Mouse (Mus musculus) lung, postnatal 0 days (tissue): Measurements from ENCODE around the gene Kalrn. TPM values are rescaled to one million over a fixed set of nuclear protein-coding genes. Genes with fewer than 3 reads are reported as not detected.

Source experiments
- ATAC-seq: fragments of 200-750 bp; cut with Nextera tagmentation; 2 replicates; pipeline ENCODE4 v1.8.0; 2017; ENCODE audit warnings: moderate library complexity
- DNase-seq: peaks from one replicate; pipeline ENCODE4 v3.0.0-alpha.2; 2016; ENCODE audit warnings: low spot score
- H3K27ac ChIP-seq: fragments of 300-500 bp; sonication (generic); 2 replicates; pipeline ENCODE4 v1.5.1; 2014; ENCODE audit warnings: antibody characterized with exemption, mild to moderate bottlenecking, low read length, mixed read lengths
- H3K27me3 ChIP-seq: fragments of 300-500 bp; sonication (generic); replicated peaks from 2 replicates; pipeline ENCODE4 v1.6.1; 2014; ENCODE audit warnings: low read length, mixed read lengths; ENCODE audit not compliant: insufficient read depth
- H3K36me3 ChIP-seq: fragments of 300-500 bp; sonication (generic); 2 replicates; pipeline ENCODE4 v1.6.1; 2014; ENCODE audit warnings: low read length, mixed read lengths; ENCODE audit not compliant: insufficient read depth
- H3K4me1 ChIP-seq: fragments of 300-500 bp; sonication (generic); 2 replicates; pipeline ENCODE4 v1.6.1; 2014; ENCODE audit warnings: antibody characterized with exemption, low read depth, low read length, mixed read lengths; ENCODE audit not compliant: insufficient read depth
- H3K4me2 ChIP-seq: fragments of 300-500 bp; sonication (generic); replicated peaks from 2 replicates; pipeline ENCODE4 v1.6.1; 2014; ENCODE audit warnings: low read depth, mild to moderate bottlenecking, low read length, moderate library complexity, mixed read lengths
- H3K4me3 ChIP-seq: fragments of 300-500 bp; sonication (generic); 2 replicates; pipeline ENCODE4 v1.5.1; 2014; ENCODE audit warnings: low read depth, low read length
- H3K9ac ChIP-seq: fragments of 300-500 bp; sonication (generic); replicated peaks from 2 replicates; pipeline ENCODE4 v1.6.1; 2014; ENCODE audit warnings: low read depth, mild to moderate bottlenecking
- H3K9me3 ChIP-seq: fragments of 300-500 bp; sonication (generic); 2 replicates; pipeline ENCODE4 v1.6.1; 2016; ENCODE audit warnings: low read length, mixed read lengths
- CTCF ChIP-seq: IDR thresholded peaks from 2 replicates; pipeline ENCODE4 v1.5.1; 2016; ENCODE audit warnings: antibody characterized with exemption, mild to moderate bottlenecking
- EP300 ChIP-seq: IDR thresholded peaks from 2 replicates; pipeline ENCODE4 v1.6.1; 2016; ENCODE audit warnings: antibody characterized with exemption, mild to moderate bottlenecking, control low read depth
- WGBS: fragments of 180-500 bp; shearing (Covaris S2); extraction: QIAGEN DNeasy Blood & Tissue Kit; methylation state at CpG from one replicate; pipeline ENCODE4 v1.1.7; 2014; 5-methylcytosine and 5-hydroxymethylcytosine counted together
- polyA plus RNA-seq: library from polyadenylated mRNA; unstranded; fragments of >200 nt; fragmentation: Nextera tagmentation; extraction: Ambion mirVana; gene quantifications from 2 replicates; pipeline ENCODE4 v1.2.1, GENCODE M21; 2015

Kalrn gene
- polyA plus RNA-seq, 1 experiment from 2014 or later, result 13.6 TPM

DNA sequence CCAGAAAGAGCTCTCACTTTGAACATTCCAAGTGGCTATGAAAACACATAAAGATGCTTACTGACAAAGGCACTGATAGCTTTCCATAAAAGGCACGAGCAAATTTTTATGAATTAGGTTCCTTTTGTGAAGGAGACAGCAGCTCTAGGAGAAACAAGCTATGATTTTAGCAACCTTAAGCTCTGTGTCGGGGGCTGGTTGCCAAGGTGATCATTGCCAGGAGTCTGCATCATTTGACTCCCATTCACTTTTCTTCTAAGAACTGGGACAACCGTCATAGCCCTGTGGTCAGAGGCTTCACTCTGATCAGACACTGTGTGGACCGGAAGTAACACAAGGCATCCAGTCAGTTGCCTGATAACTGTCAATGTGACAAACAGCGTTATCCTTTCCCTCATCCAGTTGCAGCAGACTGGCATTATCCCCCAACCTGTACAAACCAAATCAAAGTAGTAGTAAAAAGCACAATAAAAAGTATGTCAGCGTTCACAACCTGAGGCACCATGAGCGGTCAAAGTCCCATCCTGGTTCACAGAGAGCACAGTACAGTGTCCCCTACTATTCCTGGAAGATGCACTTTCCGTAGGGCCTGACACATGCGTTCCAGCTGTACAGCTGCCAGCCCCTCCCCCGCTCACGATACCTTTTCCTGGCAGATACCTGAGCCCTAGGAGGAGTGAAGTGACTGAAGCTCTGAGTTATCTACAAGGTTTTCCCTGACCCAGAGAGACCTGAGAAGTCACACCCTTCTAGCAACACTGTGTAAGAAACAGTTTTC, 253.1 kb downstream of the Kalrn start:
- Histone ChIP-seq H3K9ac (no peak overlapping the region), H3K27me3 (no peaks in the 10 kb centered on the region), H3K36me3 (no peaks in the 10 kb centered on the region), H3K27ac (no peak overlapping the region), H3K4me2 (no peak overlapping the region), H3K4me1 (no peaks in the 10 kb centered on the region; the same call in 1 of the 2 replicates), H3K4me3 (no peak overlapping the region), H3K9me3 (no peaks in the 10 kb centered on the region)
- no peak for DNase-seq
- no peak for ATAC-seq
- no peak for TF ChIP-seq CTCF
- no peak for TF ChIP-seq EP300
- 78% methylated on average over 11 of the region's 11 CpGs for WGBS

DNA sequence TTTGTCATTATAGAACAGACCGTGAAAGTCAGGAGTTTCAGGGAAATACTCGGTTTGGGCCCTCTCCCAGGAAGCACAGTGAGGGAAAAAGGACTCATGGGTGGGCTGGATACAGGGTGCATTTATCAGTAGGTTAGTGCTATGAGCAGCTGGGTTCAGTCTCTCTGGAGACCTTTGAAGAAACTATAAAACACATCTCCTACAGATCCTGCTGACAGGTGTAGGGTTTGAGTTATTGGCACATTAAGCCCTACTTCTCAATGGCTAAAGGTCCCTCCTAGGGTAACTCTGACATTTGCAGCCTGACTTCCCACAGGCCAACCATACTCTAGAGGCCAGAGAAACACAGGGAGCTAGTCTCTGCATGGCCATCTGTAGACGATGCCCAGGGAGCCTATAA, 256.2 kb downstream of the Kalrn start:
- WGBS, result 33% methylated on average over 3 of the region's 3 CpGs
- Histone ChIP-seq H3K27me3 (no peaks in the 10 kb centered on the region), H3K4me2 (no peak overlapping the region), H3K36me3 (no peaks in the 10 kb centered on the region), H3K27ac (no peak overlapping the region), H3K9me3 (no peaks in the 10 kb centered on the region), H3K9ac (no peak overlapping the region), H3K4me3 (no peak overlapping the region), H3K4me1 (no peaks in the 10 kb centered on the region)
- ATAC-seq (no peak), DNase-seq (no peak)
- no peak for TF ChIP-seq CTCF
- TF ChIP-seq EP300, result no peak

DNA sequence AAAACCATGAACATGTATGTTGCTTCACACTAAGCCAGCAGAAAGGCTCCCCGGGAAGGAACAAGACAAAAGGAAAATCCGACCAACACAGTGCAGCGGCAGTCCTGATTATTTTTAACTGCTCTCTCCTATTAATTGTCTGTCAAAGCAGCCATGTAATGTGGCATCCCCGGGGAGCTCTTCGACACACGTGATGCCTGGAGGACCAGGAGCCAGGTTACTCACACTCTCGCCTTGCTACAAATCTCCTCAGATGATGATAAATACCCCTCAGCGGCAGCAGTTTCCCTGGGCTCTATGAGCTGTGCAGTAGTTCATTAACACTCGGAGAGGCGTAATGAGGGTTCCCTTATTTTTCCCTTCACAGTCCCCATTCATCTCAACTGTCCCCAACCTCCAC, 257.1 kb downstream of the Kalrn start:
- ATAC-seq (no peak), DNase-seq (no peak)
- Histone ChIP-seq H3K4me2 (no peak overlapping the region), H3K9ac (no peak overlapping the region), H3K4me1 (no peaks in the 10 kb centered on the region), H3K27ac (no peak overlapping the region), H3K36me3 (no peaks in the 10 kb centered on the region), H3K27me3 (no peaks in the 10 kb centered on the region), H3K4me3 (no peak overlapping the region), H3K9me3 (no peaks in the 10 kb centered on the region)
- 80% methylated on average over 10 of the region's 10 CpGs for WGBS
- TF ChIP-seq CTCF, result no peak
- TF ChIP-seq EP300, result no peak

DNA sequence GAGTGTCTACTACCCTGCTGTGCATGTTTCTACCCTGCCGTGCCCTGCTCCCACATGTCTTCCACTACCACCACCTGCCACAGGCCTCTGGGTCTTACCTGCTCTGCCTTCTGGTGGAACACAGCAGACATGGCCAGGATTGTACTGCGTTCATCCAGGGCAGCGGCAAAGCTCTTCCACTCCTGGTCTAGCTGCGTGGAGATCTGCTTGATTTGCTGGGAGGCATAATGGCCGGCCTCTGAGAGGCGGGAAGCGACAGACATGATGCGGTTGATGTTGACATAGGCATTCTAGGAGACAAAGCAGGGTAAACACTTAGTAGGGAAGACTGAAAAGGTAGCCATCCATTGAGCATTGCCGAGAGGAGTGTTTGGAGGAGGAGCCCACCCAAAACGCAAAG, 259.3 kb downstream of the Kalrn start:
- H3K36me3 ChIP-seq, result no peaks in the 10 kb centered on the region
- H3K9me3 ChIP-seq, result no peaks in the 10 kb centered on the region
- ATAC-seq (no peak), DNase-seq (no peak)
- no peak overlapping the region for H3K27ac ChIP-seq
- no peak overlapping the region for H3K4me2 ChIP-seq
- TF ChIP-seq CTCF (no peak), EP300 (no peak)
- H3K4me1 ChIP-seq, result no peaks in the 10 kb centered on the region
- WGBS, result 75% methylated on average over 10 of the region's 10 CpGs
- no peak overlapping the region for H3K4me3 ChIP-seq
- H3K27me3 ChIP-seq, result no peaks in the 10 kb centered on the region
- no peak overlapping the region for H3K9ac ChIP-seq

- H3K27me3 ChIP-seq, result no peaks in the 10 kb centered on the region
- TF ChIP-seq CTCF, result no peak
- no peak for TF ChIP-seq EP300
- no peak overlapping the region for H3K4me2 ChIP-seq
- no peak overlapping the region for H3K9ac ChIP-seq
- H3K4me3 ChIP-seq, result no peak overlapping the region
- no peak for ATAC-seq
- no peaks in the 10 kb centered on the region for H3K4me1 ChIP-seq
- H3K36me3 ChIP-seq, result no peaks in the 10 kb centered on the region
- DNase-seq, result no peak
- no peak overlapping the region for H3K27ac ChIP-seq
- 60% methylated on average over 1 of the region's 1 CpGs for WGBS
- no peaks in the 10 kb centered on the region for H3K9me3 ChIP-seq
These were observed 261.8 kb downstream of the Kalrn start for GRCm38 (mm10) chr16:34311577-34311976.

- H3K4me2 ChIP-seq, result no peak overlapping the region
- no peaks in the 10 kb centered on the region for H3K4me1 ChIP-seq
- no peaks in the 10 kb centered on the region for H3K27me3 ChIP-seq
- H3K36me3 ChIP-seq, result no peaks in the 10 kb centered on the region
- ATAC-seq, result no peak
- 90% methylated on average over 8 of the region's 8 CpGs for WGBS
- no peak for TF ChIP-seq EP300
- no peak for TF ChIP-seq CTCF
- H3K9me3 ChIP-seq, result no peaks in the 10 kb centered on the region
- no peak for DNase-seq
- H3K27ac ChIP-seq, result no peak overlapping the region
- no peak overlapping the region for H3K4me3 ChIP-seq
- no peak overlapping the region for H3K9ac ChIP-seq
These were observed 263.0 kb downstream of the Kalrn start for GRCm38 (mm10) chr16:34310363-34310762.
